Mouse (Mus musculus): ENCODE results near the gene Rnf121.

Gene Rnf121

GRCm38 (mm10) chr7:101999461-102000151 is 65.7 kb downstream of the Rnf121 start:
- no peak for DNase-seq (ENCODE audit: low spot score)

GRCm38 (mm10) chr7:101998194-101998927 is 66.9 kb downstream of the Rnf121 start:
- DNase-seq (ENCODE audit: low spot score), result peak; percentile 70

GRCm38 (mm10) chr7:101994241-101994640 is 71.0 kb downstream of the Rnf121 start:
- DNase-seq (ENCODE audit: low spot score), result no peak

GRCm38 (mm10) chr7:101985081-101985480 is 80.2 kb downstream of the Rnf121 start:
- DNase-seq (ENCODE audit: low spot score), result no peak

DNA sequence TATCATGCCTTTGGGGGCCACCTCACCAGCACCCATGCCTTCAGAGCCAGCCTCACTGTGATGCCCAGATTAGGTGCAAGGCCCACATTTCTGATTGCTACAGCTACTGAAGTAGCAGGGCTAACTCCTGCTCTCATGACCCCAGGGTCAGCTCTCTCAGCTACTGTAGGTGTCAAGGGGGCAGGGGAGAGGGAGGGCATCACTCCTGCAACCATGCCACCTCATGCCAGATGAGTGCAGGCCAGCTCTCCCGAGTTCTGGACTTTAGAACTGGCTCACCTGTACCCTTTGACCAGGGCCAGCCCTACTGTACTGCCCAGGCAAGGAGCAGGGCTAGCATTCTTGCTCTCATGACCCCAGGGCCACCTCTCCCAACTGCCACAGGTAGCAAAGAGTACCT is 82.5 kb downstream of the Rnf121 start:
- no peak for DNase-seq (ENCODE audit: low spot score)

GRCm38 (mm10) chr7:101974505-101974904 is 90.8 kb downstream of the Rnf121 start:
- DNase-seq (ENCODE audit: low spot score), result no peak

DNA sequence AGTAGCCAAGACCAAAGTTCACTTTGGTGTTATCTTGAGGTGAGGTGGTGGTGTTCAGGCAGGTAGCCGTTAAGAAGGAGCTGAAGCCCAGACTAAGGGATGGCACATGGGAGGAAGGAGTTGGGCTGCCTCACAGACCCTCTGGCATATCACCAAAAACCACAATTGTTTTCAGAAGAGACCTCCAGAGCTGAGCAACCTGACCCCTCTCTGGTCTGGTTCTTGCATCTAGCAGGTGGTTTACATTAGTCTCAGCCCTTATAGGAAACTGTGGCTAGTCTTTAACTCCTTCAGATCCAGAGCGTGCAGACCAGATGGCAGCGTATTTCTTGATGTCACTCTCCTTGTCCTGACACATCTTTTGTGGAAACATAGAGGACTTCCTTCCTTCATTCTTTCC is 91.5 kb downstream of the Rnf121 start:
- no peak for DNase-seq (ENCODE audit: low spot score)

DNA sequence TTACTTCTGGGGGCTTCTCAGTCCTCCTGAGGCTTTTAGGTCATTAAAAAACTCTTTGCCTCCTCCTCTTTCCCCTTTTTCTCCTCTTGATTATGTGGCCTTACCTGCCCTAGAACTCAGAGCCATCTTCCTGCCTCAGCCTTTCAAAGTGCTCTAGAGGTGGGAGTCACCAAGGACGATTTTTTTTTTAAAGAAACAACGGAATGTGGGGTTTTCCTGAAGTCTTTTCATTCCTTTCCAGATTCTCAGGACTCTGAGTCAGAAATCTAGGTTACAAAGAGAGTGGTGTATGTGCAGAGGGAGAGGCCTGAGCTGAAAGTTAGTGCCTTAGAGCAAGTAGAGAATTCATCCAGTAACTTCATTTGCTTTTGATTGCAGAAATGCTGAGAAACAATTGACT is 93.5 kb downstream of the Rnf121 start:
- no peak for DNase-seq (ENCODE audit: low spot score)

DNA sequence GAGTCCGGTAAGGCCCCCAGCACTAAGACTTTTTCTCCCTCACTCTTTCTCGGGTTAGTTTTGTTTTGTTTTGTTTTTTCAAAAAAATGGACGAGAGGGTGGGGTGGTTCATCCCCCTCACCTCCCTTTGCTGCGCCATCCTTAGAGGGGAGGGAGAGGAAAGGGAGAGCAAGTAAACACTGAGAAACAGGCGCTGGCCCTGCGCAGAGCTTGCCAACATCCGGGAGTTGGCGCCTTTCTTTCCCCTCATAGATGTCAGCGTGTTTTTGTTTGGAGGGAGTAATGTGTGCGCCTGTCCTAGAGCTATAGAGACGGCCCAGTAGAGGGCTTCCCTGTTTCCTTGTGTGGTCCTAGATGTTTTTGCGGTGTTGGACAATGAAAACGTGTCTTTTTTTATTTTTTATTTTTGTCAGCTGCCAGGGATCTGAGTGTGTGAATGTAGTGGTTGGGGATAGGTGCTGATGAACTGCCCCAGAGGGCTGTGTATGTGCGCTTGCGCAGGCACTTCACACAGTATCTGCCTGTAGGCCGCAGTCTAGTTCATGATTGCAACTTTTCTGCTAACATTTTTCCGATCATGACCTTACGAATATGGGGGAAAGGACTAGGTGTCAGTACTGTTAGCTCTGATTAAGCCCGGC is 94.3 kb downstream of the Rnf121 start:
- DNase-seq (ENCODE audit: low spot score), result peak; percentile 74

GRCm38 (mm10) chr7:101970429-101970775 is 94.9 kb downstream of the Rnf121 start:
- peak; percentile 89 for DNase-seq (ENCODE audit: low spot score)

DNA sequence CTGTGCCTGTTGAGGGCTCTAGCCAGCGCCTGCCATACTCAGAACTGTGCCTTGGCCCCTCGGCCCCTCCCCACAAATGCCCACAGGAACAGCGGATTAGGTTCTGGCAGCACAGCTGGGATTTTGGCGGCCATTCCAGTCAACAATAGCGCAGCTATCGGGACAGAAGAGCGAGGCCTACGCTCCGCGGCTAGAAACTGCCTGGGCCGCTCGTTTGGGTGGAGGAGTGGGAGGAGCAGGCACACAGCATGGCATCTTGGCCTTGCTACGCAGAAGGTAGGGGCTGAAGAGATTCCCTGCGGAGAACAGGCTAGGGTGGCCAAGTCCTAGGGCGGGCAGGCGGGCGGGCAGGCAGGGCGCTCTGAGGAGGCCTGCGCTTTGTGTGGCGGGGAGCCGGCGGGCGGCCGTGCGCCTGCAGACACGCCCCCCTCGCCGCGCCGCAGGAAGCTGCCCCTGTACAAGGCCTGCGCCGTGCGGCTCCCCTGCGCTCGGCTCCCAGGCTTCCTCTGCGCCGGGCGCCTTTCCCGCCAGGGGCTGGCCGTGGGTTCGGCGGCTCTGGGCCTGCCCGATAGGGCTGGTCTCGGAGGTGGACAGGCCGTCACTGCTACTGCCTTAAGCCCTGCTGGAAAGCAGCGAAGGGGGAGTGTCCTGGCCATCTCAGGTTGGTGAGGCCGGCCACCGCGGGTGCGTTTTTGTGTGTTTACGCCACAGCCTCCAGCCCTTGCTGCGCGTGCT is 95.4 kb downstream of the Rnf121 start:
- peak; percentile 86 for DNase-seq (ENCODE audit: low spot score)

Data from ovary, adult 18-20 months (tissue).